7 mouse cellular contexts compared by ENCODE assay signal in the genomic region with DNA sequence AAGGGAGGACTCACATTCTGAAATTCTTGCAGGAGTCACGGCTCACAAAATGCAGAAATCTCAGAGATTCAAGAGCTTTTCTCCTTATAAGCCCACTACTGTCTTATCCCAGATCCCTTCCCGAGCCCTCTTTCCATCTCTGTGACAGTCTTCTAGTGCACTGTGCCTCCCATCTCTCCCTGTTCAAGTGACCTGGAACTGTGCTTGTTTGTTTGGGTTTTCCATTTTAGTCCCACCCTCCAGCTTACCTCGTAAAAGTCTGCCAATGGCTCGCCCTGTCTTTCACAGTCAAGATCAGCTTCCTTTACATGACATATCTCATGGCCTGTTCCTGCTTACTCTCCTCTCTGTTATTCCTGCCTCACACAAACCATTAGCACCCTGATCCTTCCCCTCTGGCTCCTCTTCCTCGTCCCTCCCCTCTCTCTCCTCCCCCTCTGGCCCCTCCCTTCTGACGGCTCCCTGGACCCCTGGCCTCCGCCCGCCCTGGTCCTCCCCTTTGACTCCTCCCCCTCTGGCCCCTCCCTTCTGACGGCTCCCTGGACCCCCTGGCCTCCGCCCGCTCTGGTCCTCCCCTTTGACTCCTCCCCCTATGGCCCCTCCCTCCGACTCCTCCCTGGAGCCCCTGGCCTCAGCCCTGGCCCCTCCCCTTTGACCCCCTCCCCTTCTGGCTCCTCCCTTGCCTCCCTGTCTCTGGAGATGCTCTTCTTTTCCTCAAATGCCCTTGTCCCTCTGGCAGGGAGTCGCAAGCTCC. TPM values are rescaled to one million over a fixed set of nuclear protein-coding genes. Genes with fewer than 3 reads are reported as not detected.
A peak's percentile ranks its signal among the peaks of the same experiment; 100 is the strongest.
DNase-seq lines count a peak whose midpoint lies in the region; ATAC-seq and TF ChIP-seq lines count a peak whose summit lies in the region.

No protein-coding gene starts in this region.

- no peak for TF ChIP-seq CTCF in kidney, postnatal 0 days (IDR thresholded peaks at IDR 0.05; ENCODE audit: low read depth)

- peaks cover 5% of the 10 kb centered on the region; the same call in 1 of the 2 replicates for H3K9me3 ChIP-seq in embryonic facial prominence, embryonic 13.5 days
- no peaks in the 10 kb centered on the region for H3K9me3 ChIP-seq in heart, embryonic 14.5 days (ENCODE audit: control insufficient read depth, low read length)
- H3K9me3 ChIP-seq in kidney, postnatal 0 days (replicated peaks; ENCODE audit: low read length) = no peaks in the 10 kb centered on the region

- H3K36me3 ChIP-seq in embryonic facial prominence, embryonic 13.5 days = no peaks in the 10 kb centered on the region
- no peaks in the 10 kb centered on the region for H3K36me3 ChIP-seq in heart, embryonic 14.5 days (ENCODE audit: control insufficient read depth, insufficient read depth, low read length)
- H3K36me3 ChIP-seq in kidney, postnatal 0 days (ENCODE audit: insufficient read depth, low read length) = no peaks in the 10 kb centered on the region

- no peak for ATAC-seq in embryonic facial prominence, embryonic 13.5 days (ENCODE audit: insufficient number of reproducible peaks, insufficient read depth, low FRiP score, low TSS enrichment, low read depth)
- ATAC-seq in heart, embryonic 14.5 days (ENCODE audit: insufficient number of reproducible peaks, insufficient read depth, low FRiP score, low read depth) = 0 out of 2 replicates have a peak, but pooled peaks have one; percentile 31
- ATAC-seq in kidney, postnatal 0 days (replicated peaks; ENCODE audit: low FRiP score, low read depth) = peak; percentile 72

- peak overlapping the region; percentile 24 for H3K4me3 ChIP-seq in embryonic facial prominence, embryonic 13.5 days
- H3K4me3 ChIP-seq in heart, embryonic 14.5 days (ENCODE audit: control insufficient read depth in 1 of 2, insufficient read depth in 1 of 2, low read depth in 1 of 2, low read length in 2 of 2) = peak overlapping the region in 1 of 2 experiments; percentile 8; a peak in 1 of 4 replicates
- no peak overlapping the region for H3K4me3 ChIP-seq in kidney, postnatal 0 days (replicated peaks; ENCODE audit: low read depth, low read length)

- peak; percentile 48 for DNase-seq in WW6 (ENCODE audit: low read depth, low spot score)
- peak; percentile 39 for DNase-seq in kidney, postnatal 0 days (ENCODE audit: low spot score)
- DNase-seq in mesoderm, embryonic 11.5 days (ENCODE audit: low read depth, low spot score) = peak; percentile 64
- DNase-seq in yolk sac, embryonic 10.5 days (ENCODE audit: low spot score) = peak; percentile 76
- no peak for DNase-seq in layer of hippocampus, adult 9-11 months

- H3K27me3 ChIP-seq in embryonic facial prominence, embryonic 13.5 days = no peaks in the 10 kb centered on the region
- no peaks in the 10 kb centered on the region for H3K27me3 ChIP-seq in heart, embryonic 14.5 days (ENCODE audit: control insufficient read depth, insufficient read depth, low read length)
- H3K27me3 ChIP-seq in kidney, postnatal 0 days (ENCODE audit: insufficient read depth, low read length) = no peaks in the 10 kb centered on the region

- no peak overlapping the region for H3K9ac ChIP-seq in embryonic facial prominence, embryonic 13.5 days
- no peak overlapping the region for H3K9ac ChIP-seq in heart, embryonic 14.5 days (ENCODE audit: low read length)
- H3K9ac ChIP-seq in kidney, postnatal 0 days (ENCODE audit: low read depth, low read length) = no peak overlapping the region

- H3K4me1 ChIP-seq in embryonic facial prominence, embryonic 13.5 days = no peaks in the 10 kb centered on the region; the same call in 1 of the 2 replicates
- no peaks in the 10 kb centered on the region for H3K4me1 ChIP-seq in heart, embryonic 14.5 days (ENCODE audit: control insufficient read depth in 2 of 2, insufficient read depth in 2 of 2, low read length in 2 of 2)
- H3K4me1 ChIP-seq in kidney, postnatal 0 days (replicated peaks; ENCODE audit: insufficient read depth, low read length) = no peaks in the 10 kb centered on the region

- WGBS in embryonic facial prominence, embryonic 13.5 days = 10% methylated on average over 13 of the region's 13 CpGs
- WGBS in heart, embryonic 14.5 days = 9% methylated on average over 13 of the region's 13 CpGs
- whole genome bisulfite sequencing in kidney, postnatal 0 days = 13% methylated on average over 13 of the region's 13 CpGs

- H3K4me2 ChIP-seq in embryonic facial prominence, embryonic 13.5 days = peak overlapping the region; percentile 49
- H3K4me2 ChIP-seq in heart, embryonic 14.5 days (ENCODE audit: low read length) = peak overlapping the region; percentile 44
- H3K4me2 ChIP-seq in kidney, postnatal 0 days (ENCODE audit: low read length) = peak overlapping the region; percentile 15; the same call in 1 of the 2 replicates

- H3K27ac ChIP-seq in embryonic facial prominence, embryonic 13.5 days = no peak overlapping the region
- H3K27ac ChIP-seq in heart, embryonic 14.5 days (replicated peaks in 1 of 2; ENCODE audit: control insufficient read depth in 1 of 2, insufficient read depth in 1 of 2, low read depth in 2 of 2, low read length in 2 of 2) = no peak overlapping the region
- no peak overlapping the region for H3K27ac ChIP-seq in kidney, postnatal 0 days

RNA-seq across cellular contexts. Expression of a gene that starts 55.5 kb away (rescaled TPM):
- polyA plus RNA-seq in embryonic facial prominence, embryonic 13.5 days (2015; fragmentation: Nextera tagmentation; extraction: Ambion mirVana) = 6.4 and 7.2 TPM in 2 replicates
- polyA plus RNA-seq in heart, embryonic 14.5 days (2014; fragmentation: Nextera tagmentation; extraction: Ambion mirVana) = 0.73 and 0.74 TPM in 2 replicates
- 6.7 and 6.8 TPM in 2 replicates for polyA plus RNA-seq in kidney, postnatal 0 days (2015; fragmentation: Nextera tagmentation; extraction: Ambion mirVana)
